Mouse (Mus musculus) lung, embryonic 14.5 days (tissue): ENCODE results near the gene Slc4a10. TPM values are rescaled to one million over a fixed set of nuclear protein-coding genes. Genes with fewer than 3 reads are reported as not detected.
"Not testable (repeated sequence)": the region's sequence is repeated elsewhere in the genome, so short reads cannot be mapped to it uniquely, and the experiment has no call there.

Source experiments
- ATAC-seq: fragments of 200-750 bp; cut with Nextera tagmentation; 2 replicates; pipeline ENCODE4 v1.8.0; 2017; ENCODE audit warnings: mild to moderate bottlenecking, moderate TSS enrichment, moderate library complexity; ENCODE audit not compliant: insufficient read depth
- DNase-seq: peaks from one replicate; pipeline ENCODE4 v3.0.0-alpha.2; 2015
- H3K27ac ChIP-seq: fragments of 300-500 bp; sonication (generic); 2 replicates; pipeline ENCODE4 v1.5.1; 2014; ENCODE audit warnings: low read depth, mild to moderate bottlenecking, moderate library complexity
- H3K27me3 ChIP-seq: fragments of 300-500 bp; sonication (generic); 2 replicates; pipeline ENCODE4 v1.6.1; 2014; ENCODE audit warnings: low read length, control low read depth; ENCODE audit not compliant: insufficient read depth
- H3K36me3 ChIP-seq: fragments of 300-500 bp; sonication (generic); 2 replicates; pipeline ENCODE4 v1.6.1; 2014; ENCODE audit warnings: control low read depth; ENCODE audit not compliant: insufficient read depth
- H3K4me1 ChIP-seq: fragments of 300-500 bp; sonication (generic); 2 replicates; pipeline ENCODE4 v1.6.1; 2014; ENCODE audit warnings: antibody characterized with exemption, control low read depth; ENCODE audit not compliant: insufficient read depth
- H3K4me2 ChIP-seq: fragments of 300-500 bp; sonication (generic); 2 replicates; pipeline ENCODE4 v1.6.1; 2014; ENCODE audit warnings: mild to moderate bottlenecking
- H3K4me3 ChIP-seq: fragments of 300-500 bp; sonication (generic); 2 replicates; pipeline ENCODE4 v1.5.1; 2014; ENCODE audit warnings: low read depth, low read length
- H3K9ac ChIP-seq: fragments of 300-500 bp; sonication (generic); 2 replicates; pipeline ENCODE4 v1.6.1; 2014
- H3K9me3 ChIP-seq: fragments of 300-500 bp; sonication (generic); 2 replicates; pipeline ENCODE4 v1.6.1; 2016; ENCODE audit warnings: low read depth, low read length, control low read depth
- CTCF ChIP-seq: IDR thresholded peaks from 2 replicates; pipeline ENCODE4 v1.5.1; 2016; ENCODE audit warnings: antibody characterized with exemption, low read depth
- WGBS: fragments of 180-500 bp; shearing (Covaris S2); extraction: QIAGEN DNeasy Blood & Tissue Kit; methylation state at CpG from one replicate; pipeline ENCODE4 v1.1.7; 2014; 5-methylcytosine and 5-hydroxymethylcytosine counted together
- polyA plus RNA-seq: library from polyadenylated mRNA; unstranded; fragments of >200 nt; fragmentation: Nextera tagmentation; extraction: Ambion mirVana; gene quantifications from 2 replicates; pipeline ENCODE4 v1.2.1, GENCODE M21; 2014

The Slc4a10 gene
- polyA plus RNA-seq, result 0.16 TPM in 2 replicates

- H3K4me2 ChIP-seq, result peak within 1 kb of the TSS; percentile 69
- no peaks in the 10 kb centered on the region for H3K9me3 ChIP-seq
- TF ChIP-seq CTCF, result no peak
- H3K9ac ChIP-seq, result peak within 1 kb of the TSS; percentile 42
- peak within 1 kb of the TSS; percentile 36 for H3K4me3 ChIP-seq
- no peaks in the 10 kb centered on the region for H3K4me1 ChIP-seq
- H3K36me3 ChIP-seq, result no peaks in the 10 kb centered on the region
- 9% methylated on average over 10 of the region's 10 CpGs for WGBS
- ATAC-seq, result peak; percentile 59; the same call in 1 of the 2 replicates
- H3K27ac ChIP-seq, result no peak within 1 kb of the TSS
- no peaks in the 10 kb centered on the region for H3K27me3 ChIP-seq
- DNase-seq, result peak; percentile 5
Measured at GRCm38 (mm10) chr2:62046421-62046845, at the start of gene Slc4a10. Slc4a10 (plus strand) TSS chr2:62046462.

- WGBS, result 86% methylated on average over 6 of the region's 6 CpGs
- H3K4me1 ChIP-seq, H3K36me3 ChIP-seq, ATAC-seq, H3K4me2 ChIP-seq, H3K27ac ChIP-seq, H3K4me3 ChIP-seq, H3K9ac ChIP-seq, DNase-seq, H3K9me3 ChIP-seq, H3K27me3 ChIP-seq: not testable (repeated sequence)
Measured at GRCm38 (mm10) chr2:62001251-62001650, 45.0 kb upstream of the Slc4a10 start.

GRCm38 (mm10) chr2:62018209-62018608, 28.1 kb upstream of the Slc4a10 start:
- no peak for TF ChIP-seq CTCF
- H3K36me3 ChIP-seq, result no peaks in the 10 kb centered on the region
- 62% methylated on average over 3 of the region's 3 CpGs for WGBS
- no peak for ATAC-seq
- H3K9ac ChIP-seq, result no peak overlapping the region
- no peaks in the 10 kb centered on the region for H3K9me3 ChIP-seq
- no peak overlapping the region for H3K4me2 ChIP-seq
- no peaks in the 10 kb centered on the region for H3K4me1 ChIP-seq
- H3K27ac ChIP-seq, result no peak overlapping the region
- DNase-seq, result no peak
- H3K4me3 ChIP-seq, result no peak overlapping the region
- no peaks in the 10 kb centered on the region for H3K27me3 ChIP-seq

GRCm38 (mm10) chr2:62046861-62047503, 720 bp downstream of the Slc4a10 start:
- ATAC-seq, result peak; percentile 7; the same call in 1 of the 2 replicates

GRCm38 (mm10) chr2:62047504-62048005, 1.3 kb downstream of the Slc4a10 start:
- H3K27ac ChIP-seq, result no peak overlapping the region
- H3K9me3 ChIP-seq, result no peaks in the 10 kb centered on the region
- ATAC-seq, result peak; percentile 85
- H3K4me3 ChIP-seq, result peak overlapping the region; percentile 36
- no peaks in the 10 kb centered on the region for H3K27me3 ChIP-seq
- H3K9ac ChIP-seq, result peak overlapping the region; percentile 42
- H3K36me3 ChIP-seq, result no peaks in the 10 kb centered on the region
- no peak for TF ChIP-seq CTCF
- WGBS, result 2% methylated on average over 14 of the region's 14 CpGs
- peak; percentile 49 for DNase-seq
- peak overlapping the region; percentile 69 for H3K4me2 ChIP-seq
- H3K4me1 ChIP-seq, result no peaks in the 10 kb centered on the region

More at GRCm38 (mm10) chr2:62046861-62047503, 720 bp downstream of the Slc4a10 start:
- DNase-seq, result peak; percentile 0
- H3K4me2 ChIP-seq, result peak overlapping the region; percentile 69
- no peaks in the 10 kb centered on the region for H3K36me3 ChIP-seq
- peak overlapping the region; percentile 42 for H3K9ac ChIP-seq
- H3K27me3 ChIP-seq, result no peaks in the 10 kb centered on the region
- H3K27ac ChIP-seq, result no peak overlapping the region
- H3K9me3 ChIP-seq, result no peaks in the 10 kb centered on the region
- no peaks in the 10 kb centered on the region for H3K4me1 ChIP-seq
- TF ChIP-seq CTCF, result no peak
- peak overlapping the region; percentile 36 for H3K4me3 ChIP-seq
- 5% methylated on average over 10 of the region's 10 CpGs for WGBS

- H3K4me1 ChIP-seq, result no peaks in the 10 kb centered on the region
- no peaks in the 10 kb centered on the region for H3K27me3 ChIP-seq
- H3K27ac ChIP-seq, result no peak overlapping the region
- H3K36me3 ChIP-seq, result no peaks in the 10 kb centered on the region
- no peaks in the 10 kb centered on the region for H3K9me3 ChIP-seq
- DNase-seq (no peak), ATAC-seq (no peak)
- no peak overlapping the region for H3K9ac ChIP-seq
- H3K4me2 ChIP-seq, result peak overlapping the region; percentile 69
- TF ChIP-seq CTCF, result no peak
- H3K4me3 ChIP-seq, result peak overlapping the region; percentile 36; the same call in 1 of the 2 replicates
- 11% methylated on average over 3 of the region's 3 CpGs for WGBS
Measured at GRCm38 (mm10) chr2:62048116-62048515, 1.9 kb downstream of the Slc4a10 start.

- no peak for ATAC-seq
- TF ChIP-seq CTCF, result no peak
Measured at GRCm38 (mm10) chr2:62076512-62076911, 30.2 kb downstream of the Slc4a10 start.

More at GRCm38 (mm10) chr2:62076512-62076911, 30.2 kb downstream of the Slc4a10 start:
- Histone ChIP-seq H3K4me2 (no peak overlapping the region), H3K36me3 (no peaks in the 10 kb centered on the region), H3K27ac (no peak overlapping the region), H3K27me3 (no peaks in the 10 kb centered on the region), H3K4me1 (no peaks in the 10 kb centered on the region), H3K9ac (no peak overlapping the region), H3K9me3 (no peaks in the 10 kb centered on the region), H3K4me3 (no peak overlapping the region)
- DNase-seq, result no peak
